Mouse (Mus musculus): ENCODE results near the gene Slc6a19. TPM values are rescaled to one million over a fixed set of nuclear protein-coding genes. Genes with fewer than 3 reads are reported as not detected.

The Slc6a19 gene
- total and polyA plus RNA-seq, 2 experiments from 2014 or later, result 0.05 to 0.51 TPM

DNA sequence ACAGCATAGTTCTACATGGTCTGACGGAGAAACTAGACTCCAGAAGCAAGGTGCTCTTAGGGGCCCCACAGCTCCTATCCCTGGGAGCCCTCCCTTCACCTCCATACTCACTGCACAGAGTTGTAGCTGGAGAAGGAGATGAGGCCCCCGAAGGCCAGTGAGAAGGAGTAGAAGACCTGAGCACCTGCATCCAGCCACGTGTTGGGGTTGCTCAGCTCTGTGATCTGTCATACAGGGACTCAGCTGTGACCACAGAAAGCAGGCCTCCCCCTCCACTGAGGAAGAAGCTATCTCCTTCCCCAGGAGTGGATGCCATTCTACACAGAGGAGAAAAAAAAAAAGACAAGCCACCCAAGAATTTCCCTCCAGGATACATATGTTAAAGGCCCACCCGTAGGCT is 15.7 kb downstream of the Slc6a19 start:
- Histone ChIP-seq H3K36me3 (ENCODE audit: insufficient read depth, low read length) (no peaks in the 10 kb centered on the region), H3K27me3 (ENCODE audit: insufficient read depth, low read length) (no peaks in the 10 kb centered on the region), H3K4me3 (ENCODE audit: low read length) (no peak overlapping the region), H3K27ac (no peak overlapping the region), H3K4me2 (ENCODE audit: low read depth, low read length) (no peak overlapping the region), H3K9ac (replicated peaks; ENCODE audit: low read length) (no peak overlapping the region), H3K4me1 (ENCODE audit: insufficient read depth, low read length) (no peaks in the 10 kb centered on the region), H3K9me3 (ENCODE audit: low read length) (no peaks in the 10 kb centered on the region)
- ATAC-seq, result no peak
- no peak for DNase-seq (ENCODE audit: low spot score)
- TF ChIP-seq CTCF (IDR thresholded peaks at IDR 0.05; ENCODE audit: low read depth), result no peak
- 83% methylated on average over 4 of the region's 4 CpGs for WGBS

- no peaks in the 10 kb centered on the region for H3K4me1 ChIP-seq (ENCODE audit: insufficient read depth, low read length)
- 67% methylated on average over 3 of the region's 3 CpGs for WGBS
- no peak overlapping the region for H3K4me2 ChIP-seq (ENCODE audit: low read depth, low read length)
- H3K9me3 ChIP-seq (ENCODE audit: low read length), result no peaks in the 10 kb centered on the region
- no peak overlapping the region for H3K9ac ChIP-seq (replicated peaks; ENCODE audit: low read length)
- no peak for TF ChIP-seq CTCF (IDR thresholded peaks at IDR 0.05; ENCODE audit: low read depth)
- DNase-seq (ENCODE audit: low spot score), result no peak
- H3K36me3 ChIP-seq (ENCODE audit: insufficient read depth, low read length), result no peaks in the 10 kb centered on the region
- no peaks in the 10 kb centered on the region for H3K27me3 ChIP-seq (ENCODE audit: insufficient read depth, low read length)
- H3K27ac ChIP-seq, result no peak overlapping the region
- no peak overlapping the region for H3K4me3 ChIP-seq (ENCODE audit: low read length)
- ATAC-seq, result no peak
These were observed 17.1 kb downstream of the Slc6a19 start for GRCm38 (mm10) chr13:73687601-73688000.

- no peak overlapping the region for H3K4me3 ChIP-seq (ENCODE audit: low read length)
- no peaks in the 10 kb centered on the region for H3K9me3 ChIP-seq (ENCODE audit: low read length)
- H3K27ac ChIP-seq, result no peak overlapping the region
- H3K36me3 ChIP-seq (ENCODE audit: insufficient read depth, low read length), result no peaks in the 10 kb centered on the region
- H3K9ac ChIP-seq (replicated peaks; ENCODE audit: low read length), result no peak overlapping the region
- H3K4me1 ChIP-seq (ENCODE audit: insufficient read depth, low read length), result no peaks in the 10 kb centered on the region
- H3K4me2 ChIP-seq (ENCODE audit: low read depth, low read length), result no peak overlapping the region
- no peaks in the 10 kb centered on the region for H3K27me3 ChIP-seq (ENCODE audit: insufficient read depth, low read length)
- WGBS, result 85% methylated on average over 6 of the region's 6 CpGs
- DNase-seq (ENCODE audit: low spot score), result no peak
- ATAC-seq, result no peak
- TF ChIP-seq CTCF (IDR thresholded peaks at IDR 0.05; ENCODE audit: low read depth), result no peak
These were observed 19.2 kb downstream of the Slc6a19 start for GRCm38 (mm10) chr13:73685502-73685901.

DNA sequence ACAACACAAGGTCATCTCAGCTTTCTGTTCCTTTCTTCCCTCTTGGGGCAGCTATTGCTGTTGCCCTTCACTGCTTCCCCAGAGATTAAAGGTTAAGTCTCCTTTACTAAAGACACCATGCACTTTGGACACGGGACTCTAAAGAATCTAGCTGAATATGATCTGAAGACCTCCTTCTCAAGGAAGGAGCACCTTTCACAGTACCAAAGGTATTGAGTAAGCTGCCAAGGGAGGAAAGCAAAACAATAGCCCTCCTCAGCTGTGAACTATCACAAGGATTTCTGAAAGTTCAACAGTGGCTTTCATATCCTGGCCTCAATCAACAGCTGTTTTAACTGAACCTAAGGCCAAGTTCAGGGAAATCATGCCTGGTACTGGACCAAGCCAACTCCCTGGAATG is 20.3 kb downstream of the Slc6a19 start:
- no peaks in the 10 kb centered on the region for H3K27me3 ChIP-seq (ENCODE audit: insufficient read depth, low read length)
- DNase-seq (ENCODE audit: low spot score), result no peak
- no peaks in the 10 kb centered on the region for H3K9me3 ChIP-seq (ENCODE audit: low read length)
- no peak overlapping the region for H3K9ac ChIP-seq (replicated peaks; ENCODE audit: low read length)
- no peaks in the 10 kb centered on the region for H3K4me1 ChIP-seq (ENCODE audit: insufficient read depth, low read length)
- H3K4me2 ChIP-seq (ENCODE audit: low read depth, low read length), result no peak overlapping the region
- WGBS, result 86% methylated on average over 1 of the region's 1 CpGs
- H3K27ac ChIP-seq, result no peak overlapping the region
- H3K36me3 ChIP-seq (ENCODE audit: insufficient read depth, low read length), result no peaks in the 10 kb centered on the region
- H3K4me3 ChIP-seq (ENCODE audit: low read length), result no peak overlapping the region
- no peak for ATAC-seq
- TF ChIP-seq CTCF (IDR thresholded peaks at IDR 0.05; ENCODE audit: low read depth), result no peak

- Histone ChIP-seq H3K27me3 (ENCODE audit: insufficient read depth, low read length) (no peaks in the 10 kb centered on the region), H3K9me3 (ENCODE audit: low read length) (no peaks in the 10 kb centered on the region), H3K27ac (no peak overlapping the region), H3K36me3 (ENCODE audit: insufficient read depth, low read length) (no peaks in the 10 kb centered on the region), H3K4me2 (ENCODE audit: low read depth, low read length) (no peak overlapping the region), H3K4me3 (ENCODE audit: low read length) (no peak overlapping the region), H3K4me1 (ENCODE audit: insufficient read depth, low read length) (no peaks in the 10 kb centered on the region), H3K9ac (replicated peaks; ENCODE audit: low read length) (no peak overlapping the region)
- no peak for TF ChIP-seq CTCF (IDR thresholded peaks at IDR 0.05; ENCODE audit: low read depth)
- WGBS, result 83% methylated on average over 11 of the region's 11 CpGs
- no peak for DNase-seq (ENCODE audit: low spot score)
- ATAC-seq, result no peak
These were observed 21.0 kb downstream of the Slc6a19 start for GRCm38 (mm10) chr13:73683682-73684081.

GRCm38 (mm10) chr13:73682226-73682625 is 22.4 kb downstream of the Slc6a19 start:
- no peaks in the 10 kb centered on the region for H3K4me1 ChIP-seq (ENCODE audit: insufficient read depth, low read length)
- WGBS, result 87% methylated on average over 2 of the region's 2 CpGs
- DNase-seq (ENCODE audit: low spot score) (no peak), ATAC-seq (no peak)
- no peak overlapping the region for H3K4me2 ChIP-seq (ENCODE audit: low read depth, low read length)
- H3K27me3 ChIP-seq (ENCODE audit: insufficient read depth, low read length), result no peaks in the 10 kb centered on the region
- no peaks in the 10 kb centered on the region for H3K9me3 ChIP-seq (ENCODE audit: low read length)
- TF ChIP-seq CTCF (IDR thresholded peaks at IDR 0.05; ENCODE audit: low read depth), result no peak
- H3K36me3 ChIP-seq (ENCODE audit: insufficient read depth, low read length), result no peaks in the 10 kb centered on the region
- no peak overlapping the region for H3K9ac ChIP-seq (replicated peaks; ENCODE audit: low read length)
- no peak overlapping the region for H3K27ac ChIP-seq
- no peak overlapping the region for H3K4me3 ChIP-seq (ENCODE audit: low read length)

GRCm38 (mm10) chr13:73680394-73680793 is 24.3 kb downstream of the Slc6a19 start:
- no peaks in the 10 kb centered on the region for H3K9me3 ChIP-seq (ENCODE audit: low read length)
- H3K27ac ChIP-seq, result no peak overlapping the region
- no peaks in the 10 kb centered on the region for H3K36me3 ChIP-seq (ENCODE audit: insufficient read depth, low read length)
- H3K27me3 ChIP-seq (ENCODE audit: insufficient read depth, low read length), result no peaks in the 10 kb centered on the region
- no peak for DNase-seq (ENCODE audit: low spot score)
- no peak overlapping the region for H3K9ac ChIP-seq (replicated peaks; ENCODE audit: low read length)
- H3K4me1 ChIP-seq (ENCODE audit: insufficient read depth, low read length), result no peaks in the 10 kb centered on the region
- no peak for TF ChIP-seq CTCF (IDR thresholded peaks at IDR 0.05; ENCODE audit: low read depth)
- WGBS, result 30% methylated on average over 1 of the region's 1 CpGs
- ATAC-seq, result no peak
- H3K4me3 ChIP-seq (ENCODE audit: low read length), result no peak overlapping the region
- no peak overlapping the region for H3K4me2 ChIP-seq (ENCODE audit: low read depth, low read length)
